Mouse (Mus musculus): ENCODE results near the gene Rcan1. TPM values are rescaled to one million over a fixed set of nuclear protein-coding genes. Genes with fewer than 3 reads are reported as not detected.

Rcan1 gene
- polyA plus RNA-seq, 1 experiment = 2.4 TPM

DNA sequence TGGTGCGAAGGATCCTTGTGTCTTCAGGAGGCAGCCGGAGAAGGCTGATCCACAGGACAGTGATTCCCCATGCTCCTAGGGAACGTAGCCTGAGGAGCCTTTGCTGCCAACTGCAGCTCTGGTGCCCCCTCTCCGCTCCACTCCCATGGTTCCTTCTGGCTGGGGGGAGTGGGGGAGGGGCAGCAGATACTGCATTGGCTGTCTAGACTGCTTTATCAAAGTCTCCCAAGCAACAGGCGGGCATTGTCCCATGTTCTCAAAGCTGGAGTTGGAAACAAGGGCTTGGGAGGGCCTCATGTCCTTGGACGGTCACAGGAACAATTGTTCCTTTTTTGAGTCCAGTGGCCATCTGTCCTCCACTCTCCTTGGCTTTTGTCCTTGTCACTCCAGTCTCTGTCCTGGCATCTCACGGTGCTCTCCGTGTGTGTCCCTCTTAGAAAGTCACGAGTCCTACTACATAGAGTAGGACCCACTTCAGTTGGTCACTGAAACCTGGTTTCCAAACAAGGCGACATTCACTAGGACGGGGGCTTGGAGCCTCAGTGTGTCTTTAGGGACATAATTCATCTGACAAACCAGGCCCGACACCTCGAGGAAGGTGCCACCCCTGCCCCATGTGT lies 124.3 kb downstream of the Rcan1 start:
- H3K9me3 ChIP-seq = no peaks in the 10 kb centered on the region; the same call in 1 of the 2 replicates
- H3K4me3 ChIP-seq (replicated peaks) = no peak overlapping the region
- peaks cover 29% of the 10 kb centered on the region for H3K4me1 ChIP-seq
- H3K36me3 ChIP-seq (replicated peaks; ENCODE audit: low read length) = no peaks in the 10 kb centered on the region
- TF ChIP-seq FLI1 (IDR thresholded peaks at IDR 0.05; ENCODE audit: low read length) = no peak
- TF ChIP-seq GATA1 (IDR thresholded peaks at IDR 0.05; ENCODE audit: borderline replicate concordance, low read length) = no peak
- peaks cover 10% of the 10 kb centered on the region for H3K27me3 ChIP-seq (replicated peaks)

DNA sequence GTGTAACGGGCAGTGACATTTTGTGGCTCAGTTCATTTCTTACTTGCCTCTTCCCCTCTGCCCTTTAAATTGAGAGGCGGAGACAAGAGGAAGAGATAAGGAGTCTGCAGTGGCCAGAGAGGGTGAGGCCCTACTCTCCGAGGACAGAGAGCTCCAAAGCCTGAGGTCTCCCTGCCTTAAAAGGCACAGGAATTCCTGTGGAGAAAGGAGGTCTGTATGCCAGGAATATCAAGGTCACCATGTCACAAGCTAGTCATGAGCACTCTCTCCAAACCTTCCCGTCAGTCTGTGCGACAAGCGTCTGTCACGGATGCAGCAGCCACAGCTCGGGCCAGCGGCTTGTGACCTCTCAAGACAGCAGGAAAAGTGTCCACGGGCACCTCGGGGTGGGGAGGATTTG lies 125.5 kb downstream of the Rcan1 start:
- Histone ChIP-seq H3K4me3 (replicated peaks) (peak overlapping the region; percentile 57), H3K4me1 (peaks cover 40% of the 10 kb centered on the region), H3K27me3 (replicated peaks) (peaks cover 13% of the 10 kb centered on the region), H3K36me3 (replicated peaks; ENCODE audit: low read length) (no peaks in the 10 kb centered on the region), H3K9me3 (no peaks in the 10 kb centered on the region; the same call in 1 of the 2 replicates)
- no peak for TF ChIP-seq FLI1 (IDR thresholded peaks at IDR 0.05; ENCODE audit: low read length)
- TF ChIP-seq GATA1 (IDR thresholded peaks at IDR 0.05; ENCODE audit: borderline replicate concordance, low read length) = no peak

Other genes with a start within 250 kb of the Rcan1 start
- gene Kcne2, start 178.5 kb downstream of the Rcan1 start, polyA plus RNA-seq (2012; ENCODE audit: insufficient read depth, low replicate concordance) = not detected in 2 replicates
- 18.6 TPM in 1 of 2 replicates, not detected in the other for gene Smim11, start 169.6 kb downstream of the Rcan1 start, polyA plus RNA-seq (2012; ENCODE audit: insufficient read depth, low replicate concordance)
- not detected in 2 replicates for gene Fam243, start 149.4 kb downstream of the Rcan1 start, polyA plus RNA-seq (2012; ENCODE audit: insufficient read depth, low replicate concordance)
- 0.02 TPM in 1 of 2 replicates, not detected in the other for gene Kcne1, start 111.4 kb downstream of the Rcan1 start, polyA plus RNA-seq (2012; ENCODE audit: insufficient read depth, low replicate concordance)
- gene Clic6, start 14.9 kb upstream of the Rcan1 start, polyA plus RNA-seq (2012; ENCODE audit: insufficient read depth, low replicate concordance) = not detected in 2 replicates